Mouse (Mus musculus) liver, adult 2 months (tissue): ENCODE measurements at regions not wholly inside any gene's neighbourhood (a gene's known extent, or its start where the extent isn't known, plus 50 kb on each side); places are given as distances from the start of the nearest gene placed in this dataset.

Experiments used
- CTCF ChIP-seq: fragments of 200-500 bp; IDR thresholded peaks from 2 replicates; pipeline ENCODE4 v1.5.1; 2011; ENCODE audit warnings: low read depth, low read length, control low read depth
- POLR2A ChIP-seq: fragments of 200-500 bp; IDR thresholded peaks from 2 replicates; pipeline ENCODE4 v1.6.1; 2011; ENCODE audit warnings: low read length, control low read depth; ENCODE audit not compliant: insufficient read depth; ENCODE audit errors: extremely low read depth

DNA sequence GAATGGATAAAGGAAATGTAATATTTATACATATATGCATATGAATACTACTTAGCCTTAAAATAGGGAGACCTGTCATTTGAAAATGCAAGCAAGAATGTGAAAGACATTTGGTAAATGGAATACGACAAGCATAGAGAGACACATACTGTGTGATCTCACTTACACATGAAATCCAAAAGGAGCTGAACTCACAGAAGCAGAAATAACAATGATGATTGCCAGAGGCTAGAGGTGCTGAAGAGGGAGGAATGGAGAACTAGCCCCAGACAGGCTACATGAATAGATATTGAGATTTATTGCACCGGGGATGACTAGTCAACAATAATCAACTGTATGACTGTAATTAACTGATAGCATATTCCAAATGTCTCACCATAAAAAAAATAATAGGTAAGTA, 336.6 kb upstream of the Acvr2a start:
- TF ChIP-seq POLR2A, result no peak
- no peak for TF ChIP-seq CTCF
